Mouse (Mus musculus) CH12.LX (cell line): ENCODE measurements around the gene Rufy1. TPM values are rescaled to one million over a fixed set of nuclear protein-coding genes. Genes with fewer than 3 reads are reported as not detected.

Source experiments
- DNase-seq: peaks from one replicate; pipeline ENCODE4 v3.0.0-alpha.2; 2013; ENCODE audit errors: extremely low read depth
- H3K27ac ChIP-seq: 2 replicates; pipeline ENCODE4 v1.5.1; 2012; ENCODE audit warnings: low read depth, mild to moderate bottlenecking, control low read depth, moderate library complexity; ENCODE audit not compliant: insufficient read depth
- H3K27me3 ChIP-seq: replicated peaks from 2 replicates; pipeline ENCODE3; 2012; ENCODE audit warnings: inconsistent platforms
- H3K36me3 ChIP-seq, 2 experiments: replicated peaks in 1 of 2; 2 replicates each; pipeline versions ENCODE3 to v1.6.1; 2012; ENCODE audit warnings: inconsistent platforms in 1 of 2, low read length in 1 of 2, mild to moderate bottlenecking in 1 of 2, mixed read lengths in 1 of 2, moderate library complexity in 1 of 2; ENCODE audit not compliant: control insufficient read depth in 1 of 2, insufficient read depth in 1 of 2
- H3K4me1 ChIP-seq, 2 experiments: 2 replicates each; pipeline ENCODE4 v1.6.1; 2012; ENCODE audit warnings: inconsistent platforms in 1 of 2, moderate library complexity in 1 of 2; ENCODE audit not compliant: insufficient read depth in 2 of 2, control insufficient read depth in 1 of 2
- H3K4me2 ChIP-seq: 2 replicates; pipeline ENCODE4 v1.6.1; 2012; ENCODE audit warnings: low read depth, mild to moderate bottlenecking, control low read depth; ENCODE audit not compliant: poor library complexity, insufficient read depth, severe bottlenecking
- H3K4me3 ChIP-seq, 3 experiments: fragments of 150-350 bp in 1 of 3; sonication (generic) in 1 of 3; replicated peaks in 1 of 3; 2 replicates each; pipeline versions ENCODE3 to v1.5.1; 2011 to 2012; ENCODE audit warnings: low read depth in 2 of 3, low read length in 2 of 3, mild to moderate bottlenecking in 2 of 3, moderate library complexity in 2 of 3, control low read depth in 1 of 3, improper control_type of control experiment in 1 of 3, inconsistent platforms in 1 of 3, mixed read lengths in 1 of 3; ENCODE audit not compliant: poor library complexity in 1 of 3
- H3K79me2 ChIP-seq: replicated peaks from 2 replicates; pipeline ENCODE4 v1.6.1; 2012; ENCODE audit warnings: mild to moderate bottlenecking, moderate library complexity; ENCODE audit not compliant: control insufficient read depth, poor library complexity, insufficient read depth, severe bottlenecking; ENCODE audit errors: extremely low read depth
- H3K9ac ChIP-seq: 2 replicates; pipeline ENCODE4 v1.6.1; 2012; ENCODE audit warnings: low read depth, mild to moderate bottlenecking, control low read depth, moderate library complexity; ENCODE audit not compliant: insufficient read depth
- H3K9me3 ChIP-seq: replicated peaks from 2 replicates; pipeline ENCODE3; 2012; ENCODE audit warnings: low read length, inconsistent platforms, mixed read lengths
- BHLHE40 ChIP-seq: IDR thresholded peaks from 2 replicates; pipeline ENCODE4 v1.6.1; 2011; ENCODE audit warnings: mild to moderate bottlenecking, low read depth, low read length, improper control_type of control experiment
- CHD1 ChIP-seq: IDR thresholded peaks from 2 replicates; pipeline ENCODE4 v1.6.1; 2012; ENCODE audit warnings: low read depth, low read length, improper control_type of control experiment, inconsistent platforms
- CTCF ChIP-seq, 2 experiments: IDR thresholded peaks in 1 of 2; conservative IDR thresholded peaks in 1 of 2; 2 replicates each; pipeline ENCODE4 v1.5.1; 2011 to 2012; ENCODE audit warnings: low read depth in 2 of 2, low read length in 2 of 2, improper control_type of control experiment in 1 of 2, inconsistent platforms in 1 of 2, mild to moderate bottlenecking in 1 of 2, moderate library complexity in 1 of 2
- ELF1 ChIP-seq: IDR thresholded peaks from 2 replicates; pipeline ENCODE4 v1.6.1; 2014; ENCODE audit warnings: low read depth, mild to moderate bottlenecking, inconsistent platforms, low read length, improper control_type of control experiment
- GABPA ChIP-seq: IDR thresholded peaks from 2 replicates; pipeline ENCODE4 v1.6.1; 2012; ENCODE audit warnings: low read depth, low read length, improper control_type of control experiment, inconsistent platforms; ENCODE audit not compliant: insufficient replicate concordance
- IRF4 ChIP-seq: IDR thresholded peaks from 2 replicates; pipeline ENCODE4 v1.6.1; 2014; ENCODE audit warnings: low read depth, mild to moderate bottlenecking, inconsistent platforms, low read length, improper control_type of control experiment
- JUN ChIP-seq: IDR thresholded peaks from 2 replicates; pipeline ENCODE4 v1.6.1; 2011; ENCODE audit warnings: low read depth, mild to moderate bottlenecking, low read length, improper control_type of control experiment, moderate library complexity; ENCODE audit not compliant: insufficient read depth
- JUND ChIP-seq: conservative IDR thresholded peaks from 2 replicates; pipeline ENCODE4 v1.6.1; 2011; ENCODE audit warnings: low read depth, low read length, improper control_type of control experiment
- KAT2A ChIP-seq: IDR thresholded peaks from 2 replicates; pipeline ENCODE4 v1.6.1; 2012; ENCODE audit warnings: low read length, improper control_type of control experiment, inconsistent platforms; ENCODE audit not compliant: insufficient replicate concordance
- MAX ChIP-seq: IDR thresholded peaks from 2 replicates; pipeline ENCODE4 v1.6.1; 2011; ENCODE audit warnings: low read length, improper control_type of control experiment
- MAZ ChIP-seq: IDR thresholded peaks from 2 replicates; pipeline ENCODE4 v1.6.1; 2012; ENCODE audit warnings: low read depth, mild to moderate bottlenecking, inconsistent platforms, low read length, improper control_type of control experiment, moderate library complexity
- MEF2A ChIP-seq: IDR thresholded peaks from 2 replicates; pipeline ENCODE4 v1.6.1; 2014; ENCODE audit warnings: low read depth, mild to moderate bottlenecking, inconsistent platforms, low read length, improper control_type of control experiment, borderline replicate concordance
- MYC ChIP-seq: IDR thresholded peaks from 2 replicates; pipeline ENCODE4 v1.6.1; 2011; ENCODE audit warnings: low read depth, mild to moderate bottlenecking, improper control_type of control experiment, low read length
- NRF1 ChIP-seq: IDR thresholded peaks from 2 replicates; pipeline ENCODE4 v1.6.1; 2014; ENCODE audit warnings: low read depth, mild to moderate bottlenecking, inconsistent platforms, low read length, improper control_type of control experiment, moderate library complexity
- POLR2AphosphoS2 ChIP-seq: IDR thresholded peaks from 2 replicates; pipeline ENCODE4 v1.6.1; 2011; ENCODE audit warnings: low read depth, low read length, improper control_type of control experiment
- SIN3A ChIP-seq: IDR thresholded peaks from 2 replicates; pipeline ENCODE4 v1.6.1; 2012; ENCODE audit warnings: low read length, improper control_type of control experiment, inconsistent platforms
- ZKSCAN1 ChIP-seq: IDR thresholded peaks from 2 replicates; pipeline ENCODE4 v1.6.1; 2012; ENCODE audit warnings: low read depth, inconsistent platforms, low read length, improper control_type of control experiment, borderline replicate concordance
- dilution Hi-C: fragments of 300-500 bp; cut with MboI; formaldehyde crosslinking; loops from 2 replicates; pipeline ENCODE4 v1.14.3; 2020; ENCODE audit warnings: low sequenced_read_pairs; ENCODE audit not compliant: extremely low pct_unique_long_range_greater_than_20kb, extremely low pct_ligation_motif_present
- in situ Hi-C: fragments of 300-500 bp; cut with MboI; formaldehyde crosslinking; loops from 3 replicates; pipeline ENCODE4 v1.14.3; 2019; ENCODE audit warnings: low sequenced_read_pairs, low pct_ligation_motif_present, low pct_unique_long_range_greater_than_20kb, mixed read lengths
- polyA plus RNA-seq: library from polyadenylated mRNA; unstranded; fragments of >175 nt; gene quantifications from 2 replicates; pipeline ENCODE4 v1.2.1, GENCODE M21; 2012; ENCODE audit warnings: low read depth; ENCODE audit not compliant: insufficient read length
- total RNA-seq, 2 experiments: library from RNA; depleted of rRNA; stranded (reverse); fragments of 300-350 nt in 1 of 2; fragments of >200 nt in 1 of 2; gene quantifications; 2 replicates each; pipeline ENCODE4 v1.2.3; 2012 to 2014

The Rufy1 gene
- total and polyA plus RNA-seq, 3 experiments = 11.0 to 21.3 (median 18.0) TPM

DNA sequence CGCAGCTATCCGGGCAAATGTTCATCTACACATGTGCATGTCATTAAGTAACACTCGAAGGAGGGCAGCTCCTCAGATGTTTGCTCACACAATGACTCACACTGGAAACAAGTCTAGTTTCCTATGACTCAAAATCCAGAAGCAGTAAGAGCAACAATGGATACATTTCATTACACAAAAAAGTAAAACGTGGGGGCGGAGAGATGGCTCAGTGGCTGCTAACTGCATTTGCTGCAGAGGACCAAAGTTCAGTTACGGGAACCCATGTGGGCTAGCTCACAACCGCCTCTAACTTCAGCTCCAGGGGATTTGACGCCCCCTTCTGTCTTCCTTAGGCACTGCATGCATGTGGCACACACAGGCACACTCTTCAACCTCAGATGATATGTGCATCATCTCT lies 8.9 kb upstream of the Rufy1 start (continued):
- TF ChIP-seq IRF4 = peak; percentile 51; the same call in 1 of the 2 replicates
- TF ChIP-seq KAT2A = no peak
- TF ChIP-seq GABPA = no peak
- no peak for TF ChIP-seq ZKSCAN1
- peak; percentile 67; the same call in 1 of the 2 replicates for TF ChIP-seq MYC
- TF ChIP-seq CTCF (conservative IDR thresholded peaks at IDR 0.05 in 1 of 2, IDR thresholded peaks at IDR 0.05 in 1 of 2; ENCODE audit: low read depth in 2 of 2, low read length in 2 of 2) = peak; percentile 43 to 77; a peak in 3 of 4 replicates
- peak; percentile 24; the same call in 1 of the 2 replicates for TF ChIP-seq JUN
- peak; percentile 32; the same call in 1 of the 2 replicates for TF ChIP-seq MAX

GRCm38 (mm10) chr11:50432896-50433295 lies 2.0 kb upstream of the Rufy1 start:
- DNase-seq = peak; percentile 77

DNA sequence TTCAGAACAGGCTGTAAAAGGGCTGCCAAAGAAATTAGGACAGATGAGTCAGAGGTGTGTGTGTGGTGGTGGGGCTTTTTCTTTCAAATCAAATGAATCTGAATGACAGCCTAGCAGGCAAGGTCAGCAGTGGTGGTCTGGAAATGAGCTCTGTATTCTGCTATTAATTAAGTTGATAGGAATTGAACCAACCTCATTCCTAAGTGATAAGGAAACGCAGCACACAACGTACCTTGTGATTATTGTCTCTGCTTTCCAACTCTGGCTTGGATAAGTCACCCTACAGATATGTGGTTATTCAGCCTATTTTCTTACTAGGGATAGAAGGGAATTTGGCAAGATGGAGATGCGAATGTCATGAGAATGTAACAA lies 1.1 kb upstream of the Rufy1 start:
- Histone ChIP-seq H3K27me3 (no peaks in the 10 kb centered on the region), H3K79me2 (no peaks in the 10 kb centered on the region)
- peak; percentile 70; the same call in 1 of the 2 replicates for TF ChIP-seq CHD1
- TF ChIP-seq NRF1 = no peak
- TF ChIP-seq ELF1 = no peak
- peak; percentile 1; the same call in 1 of the 2 replicates for TF ChIP-seq MEF2A
- peak; percentile 11; the same call in 1 of the 2 replicates for TF ChIP-seq SIN3A
- TF ChIP-seq, all 38 proteins: peak for 3
- H3K4me3 ChIP-seq = peak overlapping the region; percentile 74 to 95 (median 83)
- H3K36me3 ChIP-seq = peaks cover 0 to 3% of the 10 kb centered on the region in 2 experiments
- peak overlapping the region; percentile 84; the same call in 1 of the 2 replicates for H3K27ac ChIP-seq
- no peak for DNase-seq
- H3K9ac ChIP-seq = peak overlapping the region; percentile 93
- peaks cover 17 to 68% of the 10 kb centered on the region in 2 experiments for H3K4me1 ChIP-seq
- in situ Hi-C loops = loop anchor here (10.0 kb wide), 1 partner anchor 333 kb away; no protein-coding TSS in a partner anchor
- H3K9me3 ChIP-seq = peaks cover 3% of the 10 kb centered on the region
- dilution Hi-C loops = no loop called here
- H3K4me2 ChIP-seq = peak overlapping the region; percentile 93

More at GRCm38 (mm10) chr11:50432896-50433295, 2.0 kb upstream of the Rufy1 start:
- dilution Hi-C loops (no loop called here), in situ Hi-C loops (loop anchor here (10.0 kb wide), 1 partner anchor 332 kb away; no protein-coding TSS in a partner anchor)
- Histone ChIP-seq H3K4me1 (peaks cover 14 to 67% of the 10 kb centered on the region in 2 experiments), H3K27me3 (no peaks in the 10 kb centered on the region), H3K79me2 (no peaks in the 10 kb centered on the region), H3K4me3 (peak overlapping the region in 1 of 3 experiments; percentile 7), H3K4me2 (no peak overlapping the region), H3K36me3 (peaks cover 0 to 1% of the 10 kb centered on the region in 2 experiments), H3K27ac (no peak overlapping the region), H3K9ac (no peak overlapping the region), H3K9me3 (peaks cover 3% of the 10 kb centered on the region)
- TF ChIP-seq JUND (no peak), BHLHE40 (no peak), SIN3A (no peak), CTCF (conservative IDR thresholded peaks at IDR 0.05 in 1 of 2, IDR thresholded peaks at IDR 0.05 in 1 of 2; ENCODE audit: low read depth in 2 of 2, low read length in 2 of 2) (no peak), POLR2AphosphoS2 (no peak), MAZ (no peak)
